Mouse (Mus musculus) urinary bladder, postnatal 36 days (tissue): ENCODE measurements at regions not wholly inside any gene's neighbourhood (a gene's known extent, or its start where the extent isn't known, plus 50 kb on each side); places are given as distances from the start of the nearest gene placed in this dataset.

Experiments
- DNase-seq, 2 experiments: peaks; one replicate each; pipeline ENCODE4 v3.0.0; 2022; ENCODE audit warnings: low spot score in 2 of 2, mixed read lengths in 1 of 2

GRCm38 (mm10) chr6:127252000-127252721, 100.2 kb upstream of the Ccnd2 start:
- DNase-seq, result no peak

- DNase-seq, result no peak
Measured at GRCm38 (mm10) chr6:127253935-127254334, 101.9 kb upstream of the Ccnd2 start.

- DNase-seq, result no peak
Measured at GRCm38 (mm10) chr6:127263903-127264680, 112.1 kb upstream of the Ccnd2 start.

GRCm38 (mm10) chr6:127265063-127265775, 113.2 kb upstream of the Ccnd2 start:
- no peak for DNase-seq

GRCm38 (mm10) chr6:127265901-127266812, 114.2 kb upstream of the Ccnd2 start:
- peak; percentile 26 to 61 for DNase-seq

GRCm38 (mm10) chr6:127266813-127267165, 114.8 kb upstream of the Ccnd2 start:
- DNase-seq, result no peak

- no peak for DNase-seq
Measured at GRCm38 (mm10) chr6:127269021-127269420, 117.0 kb upstream of the Ccnd2 start.

- no peak for DNase-seq
Measured at GRCm38 (mm10) chr6:127269525-127270044, 117.6 kb upstream of the Ccnd2 start.

GRCm38 (mm10) chr6:127270774-127271173, 118.8 kb upstream of the Ccnd2 start:
- DNase-seq, result no peak

- no peak for DNase-seq
Measured at GRCm38 (mm10) chr6:127271418-127271817, 119.4 kb upstream of the Ccnd2 start.

- DNase-seq, result no peak
Measured at GRCm38 (mm10) chr6:127272630-127273029, 120.6 kb upstream of the Ccnd2 start.

- no peak for DNase-seq
Measured at GRCm38 (mm10) chr6:127274732-127275429, 122.9 kb upstream of the Ccnd2 start.

GRCm38 (mm10) chr6:127275430-127275784, 123.4 kb upstream of the Ccnd2 start:
- DNase-seq, result no peak

- DNase-seq, result no peak
Measured at GRCm38 (mm10) chr6:127276362-127276761, 124.4 kb upstream of the Ccnd2 start.

- DNase-seq, result no peak
Measured at GRCm38 (mm10) chr6:127278402-127278801, 126.4 kb upstream of the Ccnd2 start.

- no peak for DNase-seq
Measured at GRCm38 (mm10) chr6:127284226-127284625, 132.2 kb upstream of the Ccnd2 start.

GRCm38 (mm10) chr6:127286681-127287476, 134.9 kb upstream of the Ccnd2 start:
- DNase-seq, result no peak

GRCm38 (mm10) chr6:127288946-127289345, 137.0 kb upstream of the Ccnd2 start:
- DNase-seq, result no peak

- no peak for DNase-seq
Measured at GRCm38 (mm10) chr6:127291937-127292336, 139.9 kb upstream of the Ccnd2 start.

- DNase-seq, result no peak
Measured at GRCm38 (mm10) chr6:127293829-127294228, 141.8 kb upstream of the Ccnd2 start.
